Mouse (Mus musculus): Measurements from ENCODE around the gene Map4k2. TPM values are rescaled to one million over a fixed set of nuclear protein-coding genes. Genes with fewer than 3 reads are reported as not detected.

Gene Map4k2
- polyA plus RNA-seq, 1 experiment from 2014 or later = 8.5 TPM

- H3K4me2 ChIP-seq (replicated peaks; ENCODE audit: low read depth, low read length) = no peak overlapping the region
- no peaks in the 10 kb centered on the region for H3K36me3 ChIP-seq (ENCODE audit: control insufficient read depth, insufficient read depth, low read length)
- no peak overlapping the region for H3K27ac ChIP-seq (ENCODE audit: low read depth, low read length)
- H3K9me3 ChIP-seq (ENCODE audit: control insufficient read depth, low read length) = no peaks in the 10 kb centered on the region
- H3K9ac ChIP-seq (ENCODE audit: low read depth, low read length) = no peak overlapping the region
- H3K4me1 ChIP-seq (replicated peaks; ENCODE audit: control insufficient read depth, insufficient read depth, low read length) = peaks cover 6% of the 10 kb centered on the region; the same call in 1 of the 2 replicates
- no peak overlapping the region for H3K4me3 ChIP-seq (ENCODE audit: low read depth, low read length)
- no peak for ATAC-seq (ENCODE audit: low FRiP score)
- WGBS = 84% methylated on average over 5 of the region's 5 CpGs
- peaks cover 18% of the 10 kb centered on the region for H3K27me3 ChIP-seq (ENCODE audit: control insufficient read depth, insufficient read depth, low read length)
- no peak for DNase-seq (ENCODE audit: low spot score)
Measured at GRCm38 (mm10) chr19:6396237-6396636, 55.3 kb downstream of the Map4k2 start.

- no peak for ATAC-seq (ENCODE audit: low FRiP score)
Measured at GRCm38 (mm10) chr19:6397582-6398249, 56.8 kb downstream of the Map4k2 start.

GRCm38 (mm10) chr19:6398447-6399284 lies 57.7 kb downstream of the Map4k2 start:
- Histone ChIP-seq H3K4me2 (replicated peaks; ENCODE audit: low read depth, low read length) (peak overlapping the region; percentile 100), H3K4me3 (ENCODE audit: low read depth, low read length) (peak overlapping the region; percentile 61), H3K4me1 (replicated peaks; ENCODE audit: control insufficient read depth, insufficient read depth, low read length) (peaks cover 20% of the 10 kb centered on the region), H3K9me3 (ENCODE audit: control insufficient read depth, low read length) (no peaks in the 10 kb centered on the region), H3K36me3 (ENCODE audit: control insufficient read depth, insufficient read depth, low read length) (no peaks in the 10 kb centered on the region), H3K27ac (ENCODE audit: low read depth, low read length) (no peak overlapping the region), H3K9ac (ENCODE audit: low read depth, low read length) (peak overlapping the region; percentile 35), H3K27me3 (ENCODE audit: control insufficient read depth, insufficient read depth, low read length) (peaks cover 25% of the 10 kb centered on the region)
- ATAC-seq (ENCODE audit: low FRiP score) (peak; percentile 55), DNase-seq (ENCODE audit: low spot score) (peak; percentile 77)
- WGBS = under 1% methylated on average over 39 of the region's 39 CpGs

More at GRCm38 (mm10) chr19:6397582-6398249, 56.8 kb downstream of the Map4k2 start:
- no peak for DNase-seq (ENCODE audit: low spot score)
- no peaks in the 10 kb centered on the region for H3K9me3 ChIP-seq (ENCODE audit: control insufficient read depth, low read length)
- no peak overlapping the region for H3K27ac ChIP-seq (ENCODE audit: low read depth, low read length)
- H3K36me3 ChIP-seq (ENCODE audit: control insufficient read depth, insufficient read depth, low read length) = no peaks in the 10 kb centered on the region
- peaks cover 22% of the 10 kb centered on the region for H3K27me3 ChIP-seq (ENCODE audit: control insufficient read depth, insufficient read depth, low read length)
- H3K9ac ChIP-seq (ENCODE audit: low read depth, low read length) = no peak overlapping the region
- H3K4me2 ChIP-seq (replicated peaks; ENCODE audit: low read depth, low read length) = no peak overlapping the region
- peaks cover 13% of the 10 kb centered on the region for H3K4me1 ChIP-seq (replicated peaks; ENCODE audit: control insufficient read depth, insufficient read depth, low read length)
- no peak overlapping the region for H3K4me3 ChIP-seq (ENCODE audit: low read depth, low read length)
- 85% methylated on average over 22 of the region's 22 CpGs for WGBS

- Histone ChIP-seq H3K9me3 (ENCODE audit: control insufficient read depth, low read length) (no peaks in the 10 kb centered on the region), H3K9ac (ENCODE audit: low read depth, low read length) (peak within 1 kb of the TSS; percentile 35), H3K4me1 (replicated peaks; ENCODE audit: control insufficient read depth, insufficient read depth, low read length) (peaks cover 21% of the 10 kb centered on the region), H3K4me3 (ENCODE audit: low read depth, low read length) (peak within 1 kb of the TSS; percentile 61), H3K36me3 (ENCODE audit: control insufficient read depth, insufficient read depth, low read length) (no peaks in the 10 kb centered on the region), H3K27ac (ENCODE audit: low read depth, low read length) (no peak within 1 kb of the TSS), H3K27me3 (ENCODE audit: control insufficient read depth, insufficient read depth, low read length) (peaks cover 25% of the 10 kb centered on the region), H3K4me2 (replicated peaks; ENCODE audit: low read depth, low read length) (peak within 1 kb of the TSS; percentile 100)
- WGBS = under 1% methylated on average over 47 of the region's 87 CpGs
- ATAC-seq (ENCODE audit: low FRiP score) (peak; percentile 25; the same call in 1 of the 2 replicates), DNase-seq (ENCODE audit: low spot score) (peak; percentile 55)
Measured at GRCm38 (mm10) chr19:6399285-6400095, 58.6 kb downstream of the Map4k2 start, which contains the start of gene Rasgrp2. TSS of gene Rasgrp2 (plus strand) at chr19:6399340.

GRCm38 (mm10) chr19:6400096-6401086 lies 59.5 kb downstream of the Map4k2 start:
- peaks cover 25% of the 10 kb centered on the region for H3K27me3 ChIP-seq (ENCODE audit: control insufficient read depth, insufficient read depth, low read length)
- DNase-seq (ENCODE audit: low spot score) (peak; percentile 47), ATAC-seq (ENCODE audit: low FRiP score) (no peak)
- H3K27ac ChIP-seq (ENCODE audit: low read depth, low read length) = no peak overlapping the region
- H3K9me3 ChIP-seq (ENCODE audit: control insufficient read depth, low read length) = no peaks in the 10 kb centered on the region
- 3% methylated on average over 29 of the region's 29 CpGs for WGBS
- peak overlapping the region; percentile 35 for H3K9ac ChIP-seq (ENCODE audit: low read depth, low read length)
- H3K4me3 ChIP-seq (ENCODE audit: low read depth, low read length) = peak overlapping the region; percentile 61
- no peaks in the 10 kb centered on the region for H3K36me3 ChIP-seq (ENCODE audit: control insufficient read depth, insufficient read depth, low read length)
- peaks cover 21% of the 10 kb centered on the region for H3K4me1 ChIP-seq (replicated peaks; ENCODE audit: control insufficient read depth, insufficient read depth, low read length)
- peak overlapping the region; percentile 100 for H3K4me2 ChIP-seq (replicated peaks; ENCODE audit: low read depth, low read length)

- H3K4me1 ChIP-seq (replicated peaks; ENCODE audit: control insufficient read depth, insufficient read depth, low read length) = peaks cover 21% of the 10 kb centered on the region
- DNase-seq (ENCODE audit: low spot score) = peak; percentile 83
- H3K27ac ChIP-seq (ENCODE audit: low read depth, low read length) = no peak overlapping the region
- H3K9me3 ChIP-seq (ENCODE audit: control insufficient read depth, low read length) = no peaks in the 10 kb centered on the region
- WGBS = under 1% methylated on average over 29 of the region's 32 CpGs
- no peaks in the 10 kb centered on the region for H3K36me3 ChIP-seq (ENCODE audit: control insufficient read depth, insufficient read depth, low read length)
- peak; percentile 26; the same call in 1 of the 2 replicates for ATAC-seq (ENCODE audit: low FRiP score)
- peak overlapping the region; percentile 22 for H3K4me3 ChIP-seq (ENCODE audit: low read depth, low read length)
- peak overlapping the region; percentile 47 for H3K4me2 ChIP-seq (replicated peaks; ENCODE audit: low read depth, low read length)
- H3K27me3 ChIP-seq (ENCODE audit: control insufficient read depth, insufficient read depth, low read length) = peaks cover 25% of the 10 kb centered on the region
- no peak overlapping the region for H3K9ac ChIP-seq (ENCODE audit: low read depth, low read length)
Measured at GRCm38 (mm10) chr19:6401131-6401815, 60.3 kb downstream of the Map4k2 start.

GRCm38 (mm10) chr19:6401951-6402350 lies 61.0 kb downstream of the Map4k2 start:
- no peak overlapping the region for H3K9ac ChIP-seq (ENCODE audit: low read depth, low read length)
- peaks cover 25% of the 10 kb centered on the region for H3K27me3 ChIP-seq (ENCODE audit: control insufficient read depth, insufficient read depth, low read length)
- H3K36me3 ChIP-seq (ENCODE audit: control insufficient read depth, insufficient read depth, low read length) = no peaks in the 10 kb centered on the region
- no peaks in the 10 kb centered on the region for H3K9me3 ChIP-seq (ENCODE audit: control insufficient read depth, low read length)
- ATAC-seq (ENCODE audit: low FRiP score) = no peak
- no peak overlapping the region; the same call in 1 of the 2 replicates for H3K4me2 ChIP-seq (replicated peaks; ENCODE audit: low read depth, low read length)
- H3K4me1 ChIP-seq (replicated peaks; ENCODE audit: control insufficient read depth, insufficient read depth, low read length) = peaks cover 21% of the 10 kb centered on the region
- no peak for DNase-seq (ENCODE audit: low spot score)
- no peak overlapping the region for H3K27ac ChIP-seq (ENCODE audit: low read depth, low read length)
- H3K4me3 ChIP-seq (ENCODE audit: low read depth, low read length) = no peak overlapping the region
- 10% methylated on average over 9 of the region's 9 CpGs for WGBS
